Mouse (Mus musculus) c-Kit-positive CD71-positive TER-119-positive erythroid progenitor cells, embryonic 14.5 days (primary cell): ENCODE results near the gene Pno1.
"Not testable (repeated sequence)": the region's sequence is repeated elsewhere in the genome, so short reads cannot be mapped to it uniquely, and the experiment has no call there.

Source experiments
- DNase-seq: peaks from one replicate; pipeline ENCODE4 v3.0.0-alpha.2; 2013; ENCODE audit warnings: low spot score

Gene Pno1

DNA sequence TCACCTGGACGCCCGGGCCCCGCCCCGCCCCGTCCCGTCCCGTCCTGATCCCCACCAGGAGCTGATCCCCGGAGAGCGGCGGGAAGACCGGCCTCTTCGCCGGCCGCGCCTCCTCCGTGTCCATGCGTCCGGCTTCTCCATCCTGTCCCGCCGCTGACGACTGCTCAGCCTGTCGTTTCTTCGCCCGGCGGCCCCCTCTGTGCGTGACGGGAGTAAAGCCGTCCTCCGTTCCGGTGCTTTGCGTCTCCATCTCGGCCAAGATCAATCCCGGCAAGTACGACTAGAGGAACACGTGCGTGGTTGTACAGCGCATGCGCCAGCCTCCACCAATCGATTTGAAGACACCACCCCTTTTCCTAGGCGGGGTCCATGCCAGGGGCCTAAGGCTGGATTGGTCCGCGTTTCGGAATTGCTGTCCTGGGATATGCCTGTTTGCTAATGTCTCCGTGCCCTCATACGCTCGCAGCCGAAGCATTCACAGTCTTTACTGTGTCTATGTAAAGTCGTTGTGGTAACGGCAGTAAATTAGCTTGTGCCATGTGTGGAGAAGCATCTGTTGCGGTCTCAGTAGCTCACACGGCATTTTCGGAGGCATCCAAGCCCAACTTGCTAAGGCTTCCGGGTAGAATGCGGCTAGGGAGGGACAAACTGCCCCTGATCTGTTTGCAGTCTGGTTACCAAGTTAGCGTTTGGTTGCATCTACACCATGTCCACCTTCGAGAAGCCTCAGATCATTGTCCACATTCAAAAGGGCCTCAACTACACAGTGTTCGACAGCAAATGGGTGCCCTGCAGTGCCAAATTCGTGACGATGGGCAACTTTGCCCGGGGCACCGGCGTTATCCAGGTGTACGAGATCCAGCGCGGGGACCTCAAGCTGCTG is at the start of gene Pno1:
Gene Pno1 (minus strand): TSS at position 311 of the 883 bp plus-strand sequence.
- peak; percentile 97 for DNase-seq

DNA sequence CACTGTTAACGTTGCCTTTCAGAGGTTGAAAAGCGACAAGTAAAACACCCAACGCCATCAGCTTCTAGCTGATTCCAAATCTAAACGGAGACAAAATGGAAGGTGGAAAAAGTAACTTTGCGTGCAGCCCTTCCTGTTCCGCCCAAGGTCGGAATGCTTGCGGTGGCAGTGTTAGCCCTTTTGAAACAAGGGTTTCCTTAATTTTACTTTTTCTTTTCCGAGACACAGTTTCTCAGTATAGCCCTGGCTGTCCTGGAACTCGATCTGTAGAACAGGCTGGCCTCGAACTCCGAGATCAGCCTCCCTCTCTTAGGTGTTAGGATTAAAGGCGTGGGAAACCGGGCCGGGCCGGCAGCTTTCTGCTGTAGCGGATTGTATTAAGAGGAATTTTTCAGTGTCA is 46.5 kb upstream of the Pno1 start:
- peak; percentile 47 for DNase-seq

DNA sequence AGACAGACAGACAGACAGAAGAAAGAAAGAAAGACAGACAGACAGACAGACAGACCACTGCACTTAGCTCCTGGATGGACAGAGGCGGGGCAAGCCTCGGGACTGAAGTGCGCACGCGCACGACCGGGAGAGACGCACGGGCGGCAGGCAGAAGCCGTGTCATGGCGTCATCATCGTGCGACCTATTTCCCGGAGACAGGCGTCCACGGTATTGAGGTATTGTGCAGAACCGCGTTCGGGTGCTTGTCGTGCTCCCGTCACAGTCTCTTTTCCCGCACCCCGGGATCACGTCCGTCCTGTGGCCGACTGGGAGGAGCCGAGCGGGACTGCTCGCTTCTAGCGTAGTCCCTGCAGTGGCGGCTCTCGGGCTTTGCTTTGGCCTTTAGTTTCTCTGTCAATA is 46.1 kb upstream of the Pno1 start, which contains the start of gene C1d:
Gene C1d (plus strand): TSS at position 137 of the 400 bp plus-strand sequence.
- peak; percentile 95 for DNase-seq

DNA sequence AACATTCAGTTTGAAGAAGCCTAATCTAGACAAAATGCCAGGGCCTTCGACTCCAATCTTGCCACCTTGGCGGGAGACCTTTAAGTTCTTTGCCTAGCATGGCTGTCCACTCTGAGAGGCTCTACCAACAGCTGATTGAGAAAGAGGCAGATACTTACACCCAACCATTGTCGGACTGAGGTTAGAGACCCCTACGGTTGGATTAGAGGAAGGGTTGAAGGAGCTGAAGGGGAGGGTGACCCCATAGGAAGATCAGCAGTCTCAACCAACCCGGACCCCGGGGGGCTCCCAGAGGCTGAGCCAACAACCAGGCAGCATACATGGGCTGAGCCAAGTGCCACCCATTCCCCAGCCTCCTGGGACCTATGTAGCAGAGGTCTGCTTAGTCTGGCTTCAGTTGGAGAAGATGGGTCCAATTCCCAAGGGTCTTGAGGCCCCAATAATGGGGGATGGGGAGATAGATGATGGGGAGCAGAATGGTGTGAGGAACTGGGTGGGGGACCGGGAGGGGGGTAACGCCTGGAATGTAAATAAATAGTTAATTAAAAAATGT is 45.5 kb upstream of the Pno1 start:
- DNase-seq: no peak

DNA sequence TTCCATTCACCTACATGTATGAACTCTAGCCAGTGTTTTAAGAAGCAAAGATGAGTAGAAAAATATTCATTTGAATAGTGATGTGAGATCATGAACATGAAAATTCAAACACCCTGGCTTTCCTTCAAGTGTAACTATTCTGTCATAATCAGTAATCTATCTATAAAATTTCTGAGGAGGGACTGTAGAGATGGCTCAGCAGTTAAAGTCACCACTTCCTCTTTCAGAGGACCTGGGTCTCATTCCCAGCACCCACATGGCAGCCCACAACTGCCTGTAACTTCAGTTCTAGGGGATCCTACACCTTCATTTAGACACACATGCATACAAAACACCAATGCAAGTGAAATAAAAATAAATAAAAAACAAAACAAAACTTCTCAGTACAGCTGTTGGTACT is 37.3 kb upstream of the Pno1 start:
- DNase-seq: no peak

DNA sequence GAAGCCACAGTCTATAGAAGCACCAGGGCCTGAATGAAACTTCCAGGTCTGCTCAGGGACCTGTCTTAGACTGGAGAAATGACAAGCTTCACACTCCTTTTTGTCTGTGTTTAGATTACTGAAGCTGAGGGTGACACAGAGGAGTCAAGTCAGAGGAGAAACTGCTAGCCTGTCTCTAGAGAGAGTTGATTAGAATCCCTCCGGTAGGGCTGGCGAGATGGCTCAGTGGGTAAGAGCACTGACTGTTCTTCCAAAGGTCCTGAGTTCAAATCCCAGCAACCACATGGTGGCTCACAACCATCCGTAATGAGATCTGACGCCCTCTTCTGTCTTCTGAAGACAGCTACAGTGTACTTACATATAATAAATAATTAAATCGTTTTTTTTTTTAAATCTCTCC is 27.2 kb upstream of the Pno1 start:
- DNase-seq: not testable (repeated sequence)

DNA sequence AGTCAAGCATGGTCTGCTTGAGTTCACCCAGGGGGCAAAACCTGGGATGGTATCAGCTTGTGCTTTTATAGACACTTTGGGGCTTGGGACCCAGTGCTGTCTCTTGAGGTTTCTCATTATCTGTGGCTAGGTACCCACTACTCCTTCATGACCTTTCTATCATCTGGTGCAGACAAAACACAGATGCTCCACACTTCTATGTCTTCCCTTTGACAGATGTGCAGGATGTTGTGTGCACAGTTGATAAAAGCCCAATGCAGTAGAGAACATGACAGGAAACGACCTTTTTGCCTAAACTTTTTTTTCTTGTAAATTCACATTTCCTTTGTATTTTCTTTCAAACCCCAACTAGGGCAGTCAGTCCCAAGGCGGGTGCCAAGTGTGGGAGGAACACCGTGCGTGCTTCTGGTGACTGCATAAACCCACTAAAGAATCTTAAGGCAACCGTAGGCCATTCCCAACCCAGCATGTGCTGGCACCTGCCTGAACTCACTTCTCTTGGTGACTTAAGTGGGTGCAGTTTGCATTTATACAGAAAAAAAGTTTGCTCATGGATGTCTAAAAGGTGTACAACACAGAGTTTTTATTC is 25.2 kb upstream of the Pno1 start:
- no peak for DNase-seq

- no peak for DNase-seq
Observed at GRCm38 (mm10) chr11:17232792-17233191, 21.4 kb upstream of the Pno1 start.

- DNase-seq: no peak
Observed at GRCm38 (mm10) chr11:17221126-17221525, 9.8 kb upstream of the Pno1 start.

GRCm38 (mm10) chr11:17215475-17215874 is 4.1 kb upstream of the Pno1 start:
- DNase-seq: no peak

GRCm38 (mm10) chr11:17212903-17213509 is 1.6 kb upstream of the Pno1 start:
- peak; percentile 40 for DNase-seq

DNA sequence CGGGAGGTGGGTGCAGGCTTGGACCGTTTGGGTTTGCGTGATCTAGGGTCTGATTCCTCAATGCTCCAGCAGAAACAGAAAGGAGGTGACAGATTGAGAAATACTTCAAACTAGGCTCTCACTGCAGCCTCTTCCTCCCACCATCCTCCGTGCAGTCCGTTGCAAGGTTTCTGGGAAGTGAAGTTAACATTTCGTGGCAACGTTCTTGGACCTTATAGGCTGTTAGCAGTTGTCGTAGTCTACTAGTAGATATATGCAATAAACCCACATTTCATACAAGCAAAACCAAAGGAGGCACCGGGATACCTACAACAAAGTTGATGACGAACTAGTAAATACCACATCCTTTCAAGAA is 750 bp upstream of the Pno1 start:
- peak; percentile 49 for DNase-seq

DNA sequence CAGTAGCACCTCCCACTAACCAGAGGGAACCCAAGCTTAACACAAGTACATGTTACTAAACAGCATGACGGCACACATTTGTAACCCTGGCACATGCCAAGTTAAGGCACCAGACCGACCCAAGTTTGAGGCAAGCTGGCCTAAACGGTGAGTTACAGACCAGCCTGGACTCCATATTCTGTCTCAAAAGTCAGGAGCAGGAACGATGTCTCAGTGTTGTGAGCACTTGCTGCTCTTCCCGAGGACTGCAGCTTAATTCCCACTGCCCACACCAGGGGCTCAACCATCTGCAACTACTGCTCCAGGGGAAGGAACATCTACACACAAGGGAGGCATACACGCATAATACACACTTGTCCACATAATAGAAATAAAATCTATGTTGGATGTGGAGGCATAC is 8.9 kb downstream of the Pno1 start:
- no peak for DNase-seq

DNA sequence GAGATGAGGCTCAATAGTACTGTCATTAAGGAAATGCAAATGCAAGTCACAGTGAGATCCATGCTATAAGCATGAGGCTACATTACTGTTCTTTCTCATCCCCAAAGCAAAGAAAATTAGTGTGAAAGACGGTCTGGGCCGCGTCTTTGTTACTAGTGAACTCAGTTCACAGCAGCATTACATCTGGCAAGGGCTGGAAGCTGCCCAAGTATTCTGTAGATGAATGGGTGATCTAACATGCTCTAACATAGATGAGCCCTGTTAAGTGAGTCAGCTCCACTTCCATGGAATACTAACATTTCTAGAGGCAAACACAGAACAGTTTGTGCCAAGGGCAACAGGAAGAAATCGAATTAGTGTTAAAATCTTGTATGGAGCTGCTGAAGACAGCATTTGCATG is 10.4 kb downstream of the Pno1 start:
- DNase-seq: no peak

- no peak for DNase-seq
Observed at GRCm38 (mm10) chr11:17199840-17200501, 11.4 kb downstream of the Pno1 start.

GRCm38 (mm10) chr11:17199170-17199569 is 12.2 kb downstream of the Pno1 start:
- no peak for DNase-seq

GRCm38 (mm10) chr11:17192151-17192844 is 19.1 kb downstream of the Pno1 start:
- no peak for DNase-seq

- DNase-seq: no peak
Observed at GRCm38 (mm10) chr11:17188786-17189185, 22.6 kb downstream of the Pno1 start.

DNA sequence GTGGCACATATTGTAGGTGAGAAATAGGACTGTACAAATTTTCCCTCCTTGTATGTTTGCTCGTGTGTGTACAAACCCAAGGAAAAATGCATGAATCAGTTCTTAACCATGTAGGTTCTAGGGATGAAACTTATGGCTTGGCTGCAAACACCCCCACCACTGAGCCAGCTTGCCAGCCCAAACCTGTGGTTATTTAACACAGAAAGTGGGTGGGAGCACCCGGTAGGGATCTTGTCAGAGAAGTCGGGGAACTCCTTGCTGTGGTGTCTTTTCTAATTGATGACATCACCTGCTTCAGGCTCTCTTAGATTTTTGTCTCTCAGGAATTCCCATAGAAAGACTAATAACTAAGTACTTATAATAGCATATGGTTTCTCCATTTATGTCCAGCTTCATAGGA is 23.7 kb downstream of the Pno1 start:
- DNase-seq: no peak

DNA sequence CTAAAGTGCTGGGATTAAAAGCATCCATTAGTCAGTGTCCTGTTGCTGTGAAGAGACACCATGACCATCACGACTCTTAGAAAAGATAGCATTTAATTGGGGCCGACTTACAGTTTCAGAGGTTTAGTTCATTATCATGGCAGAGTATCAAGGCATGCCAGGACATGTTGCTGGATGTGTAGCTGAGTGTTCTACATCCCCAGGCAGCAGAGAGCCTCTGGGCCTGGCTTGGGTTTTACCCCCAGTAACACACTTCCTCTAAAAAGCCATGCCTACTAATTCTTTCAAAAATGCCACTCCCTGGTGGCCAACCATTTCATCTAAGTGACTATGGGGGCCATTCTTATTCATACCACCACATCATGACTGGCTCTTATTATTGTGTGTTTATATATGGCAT is 28.2 kb downstream of the Pno1 start:
- no peak for DNase-seq

DNA sequence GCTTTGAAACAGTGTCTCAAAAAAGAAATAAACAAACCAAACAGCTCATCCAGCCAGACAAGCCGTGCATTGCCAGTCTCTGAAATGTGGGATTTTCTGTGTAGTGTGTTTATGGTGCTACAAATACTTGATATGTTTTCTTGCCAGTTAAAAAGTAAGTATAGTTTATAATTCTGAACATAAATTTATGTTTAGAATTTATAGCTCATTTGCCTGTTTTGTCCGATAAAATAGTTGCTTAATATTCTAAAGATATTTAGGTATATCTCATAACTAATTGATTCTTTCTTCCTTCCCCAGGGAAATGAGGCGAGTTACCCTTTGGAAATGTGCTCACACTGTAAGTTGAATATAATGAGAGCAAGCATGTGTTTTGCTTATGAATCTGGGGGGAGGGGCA is 29.6 kb downstream of the Pno1 start, which contains the start of gene Wdr92:
Gene Wdr92 (plus strand): TSS at position 301 of the 400 bp plus-strand sequence.
- no peak for DNase-seq

DNA sequence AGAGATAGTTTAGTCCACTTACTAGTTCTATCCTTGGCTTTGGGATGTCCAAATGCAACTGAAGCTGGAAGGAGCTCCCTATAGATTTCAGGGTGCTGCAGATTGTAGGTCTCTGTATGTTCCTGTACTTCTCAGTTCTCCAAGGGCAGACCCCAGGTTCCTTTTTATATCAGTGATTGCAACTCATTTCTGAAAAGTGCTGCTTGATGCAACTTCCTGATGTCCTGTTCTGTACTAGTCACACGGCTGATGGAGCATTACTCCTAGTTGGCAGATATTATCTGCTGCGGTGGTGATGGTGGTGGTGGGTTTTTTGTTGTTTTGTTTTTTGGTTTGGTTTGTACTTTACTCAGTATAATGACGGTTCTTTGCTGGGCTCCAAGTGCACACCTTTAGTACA is 30.6 kb downstream of the Pno1 start:
- no peak for DNase-seq
